Mouse (Mus musculus): Measurements from ENCODE around the gene Mettl8. TPM values are rescaled to one million over a fixed set of nuclear protein-coding genes. Genes with fewer than 3 reads are reported as not detected.
A peak's percentile ranks its signal among the peaks of the same experiment; 100 is the strongest.

Gene Mettl8
- total and polyA plus RNA-seq, 3 experiments, result 20.0 to 21.7 TPM; not detected in 1

DNA sequence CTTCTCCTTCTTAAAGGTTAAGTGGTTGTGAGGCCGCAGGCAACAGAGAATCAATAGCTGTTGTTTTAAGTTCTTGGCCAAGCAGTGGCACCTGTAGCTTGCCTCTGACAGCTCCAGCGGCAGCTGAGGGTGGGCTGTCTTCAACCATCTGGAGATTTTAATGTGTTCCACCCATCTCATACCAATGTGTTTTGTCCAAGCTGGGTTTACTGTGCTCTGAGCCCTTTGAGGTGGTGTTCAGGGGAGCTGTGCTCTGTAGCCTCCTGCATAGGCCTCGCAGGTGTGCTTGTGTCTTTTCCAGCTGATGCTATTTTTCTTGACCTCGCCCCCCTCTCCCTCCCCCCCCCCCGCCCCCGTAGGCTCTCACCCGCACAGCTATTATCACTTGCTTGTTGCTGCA, 96.8 kb downstream of the Mettl8 start:
- peaks cover 0 to 4% of the 10 kb centered on the region in 2 experiments; a peak in 2 of 4 replicates for H3K36me3 ChIP-seq (ENCODE audit: control insufficient read depth in 1 of 2, insufficient read depth in 2 of 2, low read length in 2 of 2)
- H3K27me3 ChIP-seq (ENCODE audit: control insufficient read depth in 1 of 2, insufficient read depth in 2 of 2, low read length in 2 of 2), result no peaks in the 10 kb centered on the region
- no peak overlapping the region for H3K27ac ChIP-seq (ENCODE audit: control insufficient read depth, low read depth, low read length)
- TF ChIP-seq TCF12 (IDR thresholded peaks at IDR 0.05; ENCODE audit: low read depth, low read length), result no peak
- no peak for TF ChIP-seq NRF1 (IDR thresholded peaks at IDR 0.05; ENCODE audit: insufficient read depth, low read depth, low read length, poor library complexity, severe bottlenecking)
- TF ChIP-seq E2F4 (IDR thresholded peaks at IDR 0.05; ENCODE audit: borderline replicate concordance, low read depth, low read length), result no peak
- TF ChIP-seq ZKSCAN1 (IDR thresholded peaks at IDR 0.05; ENCODE audit: low read depth, low read length), result no peak
- no peak for TF ChIP-seq JUND (IDR thresholded peaks at IDR 0.05; ENCODE audit: low read depth, low read length)
- no peak for TF ChIP-seq MAX (IDR thresholded peaks at IDR 0.05; ENCODE audit: low read length)
- no peak for TF ChIP-seq USF1 (IDR thresholded peaks at IDR 0.05; ENCODE audit: low read depth, low read length)
- TF ChIP-seq POLR2AphosphoS2 (IDR thresholded peaks at IDR 0.05; ENCODE audit: low read length), result no peak
- no peak for DNase-seq (ENCODE audit: low read depth, low spot score)
- H3K9ac ChIP-seq (ENCODE audit: control insufficient read depth, low read depth, low read length, poor library complexity, severe bottlenecking), result no peak overlapping the region
- no peaks in the 10 kb centered on the region for H3K9me3 ChIP-seq (replicated peaks; ENCODE audit: insufficient read depth, low read length)
- H3K4me1 ChIP-seq (ENCODE audit: control insufficient read depth in 1 of 2, insufficient read depth in 2 of 2, low read length in 2 of 2), result peaks cover 4 to 7% of the 10 kb centered on the region in 2 experiments
- H3K4me3 ChIP-seq (ENCODE audit: control insufficient read depth in 1 of 2, insufficient read depth in 1 of 2, low read depth in 2 of 2, low read length in 2 of 2), result no peak overlapping the region
- H3K79me2 ChIP-seq (ENCODE audit: control insufficient read depth, insufficient read depth, low read length, poor library complexity), result no peaks in the 10 kb centered on the region

DNA sequence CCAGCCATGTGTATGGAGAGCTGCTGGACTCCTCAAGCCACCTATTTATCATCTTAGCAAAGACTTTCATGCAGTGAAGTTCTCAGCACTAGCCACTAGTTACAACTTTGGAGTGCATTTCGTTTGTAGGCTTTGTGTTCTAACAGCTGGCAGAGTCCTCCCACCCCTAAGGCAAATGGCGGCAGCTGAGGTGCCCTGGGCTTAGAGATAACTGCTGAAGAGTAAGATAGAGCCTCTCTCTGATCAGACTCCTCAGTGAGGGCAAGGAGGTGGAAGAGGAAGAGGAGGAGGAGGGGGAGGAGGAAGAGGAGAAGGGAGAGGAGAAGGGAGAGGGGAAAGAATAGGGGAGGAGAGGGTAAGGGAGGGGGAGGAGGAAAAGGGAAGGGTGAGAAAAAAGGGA, 101.8 kb downstream of the Mettl8 start:
- Histone ChIP-seq H3K36me3 (ENCODE audit: control insufficient read depth in 1 of 2, insufficient read depth in 2 of 2, low read length in 2 of 2) (peaks cover 0 to 10% of the 10 kb centered on the region in 2 experiments; a peak in 2 of 4 replicates), H3K4me3 (ENCODE audit: control insufficient read depth in 1 of 2, insufficient read depth in 1 of 2, low read depth in 2 of 2, low read length in 2 of 2) (peak overlapping the region in 1 of 2 experiments; percentile 11; a peak in 1 of 4 replicates), H3K79me2 (ENCODE audit: control insufficient read depth, insufficient read depth, low read length, poor library complexity) (no peaks in the 10 kb centered on the region), H3K27ac (ENCODE audit: control insufficient read depth, low read depth, low read length) (peak overlapping the region; percentile 58), H3K9ac (ENCODE audit: control insufficient read depth, low read depth, low read length, poor library complexity, severe bottlenecking) (no peak overlapping the region), H3K4me1 (ENCODE audit: control insufficient read depth in 1 of 2, insufficient read depth in 2 of 2, low read length in 2 of 2) (peaks cover 4 to 10% of the 10 kb centered on the region in 2 experiments; a peak in 3 of 4 replicates), H3K27me3 (ENCODE audit: control insufficient read depth in 1 of 2, insufficient read depth in 2 of 2, low read length in 2 of 2) (no peaks in the 10 kb centered on the region), H3K9me3 (replicated peaks; ENCODE audit: insufficient read depth, low read length) (no peaks in the 10 kb centered on the region)
- peak; percentile 73 for DNase-seq (ENCODE audit: low read depth, low spot score)
- TF ChIP-seq KAT2A (conservative IDR thresholded peaks at IDR 0.05; ENCODE audit: low read depth, low read length), result no peak
- TF ChIP-seq NRF1 (IDR thresholded peaks at IDR 0.05; ENCODE audit: insufficient read depth, low read depth, low read length, poor library complexity, severe bottlenecking), result no peak
- no peak for TF ChIP-seq ZKSCAN1 (IDR thresholded peaks at IDR 0.05; ENCODE audit: low read depth, low read length)
- TF ChIP-seq EP300 (IDR thresholded peaks at IDR 0.05; ENCODE audit: low read depth in 1 of 2, low read length in 2 of 2), result peak; percentile 44 to 64; a peak in 3 of 4 replicates
- no peak for TF ChIP-seq MYC (IDR thresholded peaks at IDR 0.05; ENCODE audit: low read depth, low read length)
- TF ChIP-seq NELFE (IDR thresholded peaks at IDR 0.05; ENCODE audit: low read depth, low read length), result no peak
- TF ChIP-seq CHD2 (IDR thresholded peaks at IDR 0.05; ENCODE audit: low read length), result no peak
- no peak for TF ChIP-seq ZC3H11A (IDR thresholded peaks at IDR 0.05; ENCODE audit: low read depth, low read length)
- no peak for TF ChIP-seq GABPA (IDR thresholded peaks at IDR 0.05; ENCODE audit: low read depth, low read length)
- TF ChIP-seq MXI1 (IDR thresholded peaks at IDR 0.05; ENCODE audit: low read depth, low read length), result no peak
- TF ChIP-seq TCF12 (IDR thresholded peaks at IDR 0.05; ENCODE audit: low read depth, low read length), result peak; percentile 71
- TF ChIP-seq MAFK (IDR thresholded peaks at IDR 0.05; ENCODE audit: borderline replicate concordance, low read depth, low read length), result no peak
- 0 out of 2 replicates have a peak, but pooled peaks have one; percentile 26 for TF ChIP-seq MAZ (IDR thresholded peaks at IDR 0.05; ENCODE audit: low read depth, low read length)
- TF ChIP-seq POLR2AphosphoS2 (IDR thresholded peaks at IDR 0.05; ENCODE audit: low read length), result no peak
- peak; percentile 20; the same call in 1 of the 2 replicates for TF ChIP-seq TAL1 (IDR thresholded peaks at IDR 0.05; ENCODE audit: low read length)
- no peak for TF ChIP-seq MEF2A (IDR thresholded peaks at IDR 0.05; ENCODE audit: extremely low read depth, insufficient replicate concordance, low read depth, low read length, poor library complexity, severe bottlenecking)
- TF ChIP-seq JUND (IDR thresholded peaks at IDR 0.05; ENCODE audit: low read depth, low read length), result no peak
- peak; percentile 63 for TF ChIP-seq ETS1 (IDR thresholded peaks at IDR 0.05; ENCODE audit: low read depth, low read length)
- TF ChIP-seq ZMIZ1 (IDR thresholded peaks at IDR 0.05; ENCODE audit: low read depth, low read length), result no peak
- TF ChIP-seq CHD1 (IDR thresholded peaks at IDR 0.05; ENCODE audit: low read depth, low read length), result no peak
- TF ChIP-seq POLR2A (IDR thresholded peaks at IDR 0.05; ENCODE audit: control insufficient read depth in 1 of 2, insufficient read depth in 1 of 2, low read depth in 1 of 2, low read length in 2 of 2, poor library complexity in 1 of 2), result no peak
- TF ChIP-seq SIN3A (IDR thresholded peaks at IDR 0.05; ENCODE audit: low read length), result peak; percentile 35; the same call in 1 of the 2 replicates
- TF ChIP-seq BHLHE40 (IDR thresholded peaks at IDR 0.05; ENCODE audit: borderline replicate concordance, low read depth, low read length), result no peak
- TF ChIP-seq USF1 (IDR thresholded peaks at IDR 0.05; ENCODE audit: low read depth, low read length), result no peak
- TF ChIP-seq USF2 (IDR thresholded peaks at IDR 0.05; ENCODE audit: borderline replicate concordance in 1 of 2, insufficient read depth in 1 of 2, low read depth in 1 of 2, low read length in 2 of 2), result no peak
- TF ChIP-seq POLR2AphosphoS5 (IDR thresholded peaks at IDR 0.05; ENCODE audit: borderline replicate concordance, low read depth, low read length), result no peak
- no peak for TF ChIP-seq MAX (IDR thresholded peaks at IDR 0.05; ENCODE audit: low read length)
- TF ChIP-seq GATA1 (IDR thresholded peaks at IDR 0.05; ENCODE audit: low read depth, low read length), result peak; percentile 68
- no peak for TF ChIP-seq TBP (IDR thresholded peaks at IDR 0.05; ENCODE audit: low read depth, low read length)
